In genomic region chr15:102243229-102244190, GRCm38 (mm10) we compare ENCODE assay signal across 8 mouse cellular contexts. TPM values are rescaled to one million over a fixed set of nuclear protein-coding genes. Genes with fewer than 3 reads are reported as not detected.
DNase-seq lines count a peak whose midpoint lies in the region; ATAC-seq lines count a peak whose summit lies in the region.

No protein-coding gene starts in this region.

- H3K4me3 ChIP-seq in kidney, embryonic 15.5 days (replicated peaks): peak overlapping the region; percentile 66

- H3K4me1 ChIP-seq in kidney, embryonic 15.5 days: peaks cover 69% of the 10 kb centered on the region

- peak overlapping the region; percentile 94 for H3K4me2 ChIP-seq in kidney, embryonic 15.5 days

- no peaks in the 10 kb centered on the region for H3K9me3 ChIP-seq in kidney, embryonic 15.5 days (replicated peaks)

- peak overlapping the region; percentile 33 for H3K9ac ChIP-seq in kidney, embryonic 15.5 days

- 0 out of 2 replicates have a peak, but pooled peaks cover 3% of the 10 kb centered on the region for H3K27me3 ChIP-seq in kidney, embryonic 15.5 days
- peaks cover 3% of the 10 kb centered on the region for H3K27me3 ChIP-seq in splenic B cell, adult 2 months (ENCODE audit: control insufficient read depth, insufficient read depth, low read length, poor library complexity, severe bottlenecking)

- H3K36me3 ChIP-seq in kidney, embryonic 15.5 days: peaks cover 17% of the 10 kb centered on the region
- no peaks in the 10 kb centered on the region for H3K36me3 ChIP-seq in splenic B cell, adult 2 months (ENCODE audit: control insufficient read depth, insufficient read depth, low read length, poor library complexity, severe bottlenecking)

- peak; percentile 70 to 87 for DNase-seq in adrenal gland, adult (ENCODE audit: inconsistent age in 2 of 2, low spot score in 1 of 2)
- no peak for DNase-seq in adrenal gland, postnatal 4 days (ENCODE audit: low spot score in 2 of 2)
- peak; percentile 60 for DNase-seq in adrenal gland, postnatal 25 days
- peak; percentile 76 for DNase-seq in heart, adult 8-10 months (ENCODE audit: low spot score)
- peak; percentile 94 for DNase-seq in lung, postnatal 25 days (ENCODE audit: low spot score)
- DNase-seq in splenic B cell, adult 2 months (ENCODE audit: low read depth, low spot score): peak; percentile 55
- DNase-seq in layer of hippocampus, postnatal 10 days (ENCODE audit: low spot score in 2 of 2): no peak

- no peak for ATAC-seq in kidney, embryonic 15.5 days (replicated peaks; ENCODE audit: low FRiP score)

- H3K27ac ChIP-seq in kidney, embryonic 15.5 days: peak overlapping the region; percentile 69

- WGBS in kidney, embryonic 15.5 days: 23% methylated on average over 22 of the region's 22 CpGs

RNA-seq across cellular contexts. Expression of gene Itgb7, which starts 11.8 kb away (rescaled TPM):
- total RNA-seq in adrenal gland, postnatal 4 days (2021): 1 to 10 TPM; 1.1 to 3.6 TPM
- 1.5 and 2.0 TPM in 2 replicates for total RNA-seq in adrenal gland, postnatal 25 days (2021)
- total RNA-seq in heart, adult 8-10 months (2022): 1 to 10 TPM in 2 of 4 experiments, under 1 TPM in 2; 0.82 to 3.2 (median 1.5) TPM
- polyA plus RNA-seq in kidney, embryonic 15.5 days (2015; fragmentation: Nextera tagmentation; extraction: Ambion mirVana): 1.4 TPM in 2 replicates
- total RNA-seq in layer of hippocampus, postnatal 10 days (2021): 1 to 10 TPM; 1.3 to 2.5 TPM

RNA-seq across cellular contexts. Expression of gene Rarg, which starts 13.8 kb away (rescaled TPM):
- total RNA-seq in adrenal gland, postnatal 4 days (2021): 10 to 100 TPM; 24.8 to 28.6 TPM
- total RNA-seq in adrenal gland, postnatal 25 days (2021): 21.5 and 25.7 TPM in 2 replicates
- total RNA-seq in heart, adult 8-10 months (2022): 10 to 100 TPM; 15.3 to 20.6 (median 17.3) TPM
- 27.9 and 30.3 TPM in 2 replicates for polyA plus RNA-seq in kidney, embryonic 15.5 days (2015; fragmentation: Nextera tagmentation; extraction: Ambion mirVana)
- 10 to 100 TPM; 12.5 to 15.6 TPM for total RNA-seq in layer of hippocampus, postnatal 10 days (2021)

RNA-seq across cellular contexts. Expression of gene Gm9918, which starts 26.9 kb away (rescaled TPM):
- under 1 TPM; 0.17 to 0.31 TPM for total RNA-seq in adrenal gland, postnatal 4 days (2021)
- 0.15 TPM in 1 of 2 replicates, not detected in the other for total RNA-seq in adrenal gland, postnatal 25 days (2021)
- not detected for total RNA-seq in heart, adult 8-10 months (2022)
- polyA plus RNA-seq in kidney, embryonic 15.5 days (2015; fragmentation: Nextera tagmentation; extraction: Ambion mirVana): 0.44 and 0.55 TPM in 2 replicates
- not detected for total RNA-seq in layer of hippocampus, postnatal 10 days (2021)

RNA-seq across cellular contexts. Expression of gene Mfsd5, which starts 35.7 kb away (rescaled TPM):
- 10 to 100 TPM; 34.4 to 36.7 TPM for total RNA-seq in adrenal gland, postnatal 4 days (2021)
- 36.3 and 36.7 TPM in 2 replicates for total RNA-seq in adrenal gland, postnatal 25 days (2021)
- 10 to 100 TPM; 17.4 to 20.8 (median 18.7) TPM for total RNA-seq in heart, adult 8-10 months (2022)
- polyA plus RNA-seq in kidney, embryonic 15.5 days (2015; fragmentation: Nextera tagmentation; extraction: Ambion mirVana): 68.6 and 69.8 TPM in 2 replicates
- 10 to 100 TPM; 33.3 to 33.9 TPM for total RNA-seq in layer of hippocampus, postnatal 10 days (2021)

RNA-seq across cellular contexts. Expression of gene Csad, which starts 39.0 kb away (rescaled TPM):
- total RNA-seq in adrenal gland, postnatal 4 days (2021): 100 to 1,000 TPM in 1 of 2 experiments, 10 to 100 TPM in 1; 90.0 to 106 TPM
- total RNA-seq in adrenal gland, postnatal 25 days (2021): 76.1 and 76.8 TPM in 2 replicates
- 10 to 100 TPM; 14.2 to 18.9 (median 16.2) TPM for total RNA-seq in heart, adult 8-10 months (2022)
- 95.2 and 112 TPM in 2 replicates for polyA plus RNA-seq in kidney, embryonic 15.5 days (2015; fragmentation: Nextera tagmentation; extraction: Ambion mirVana)
- 10 to 100 TPM; 33.0 to 38.7 TPM for total RNA-seq in layer of hippocampus, postnatal 10 days (2021)

Comparison
In these comparisons a context has a peak if more than half of its experiments do, and no peak if none do; other contexts are left out.
1. DNase-seq: peak in adrenal gland, adult (2 of 2), adrenal gland, postnatal 25 days (single experiment), heart, adult 8-10 months (single experiment), lung, postnatal 25 days (single experiment) and splenic B cell, adult 2 months (single experiment); none in adrenal gland, postnatal 4 days (0 of 2) and layer of hippocampus, postnatal 10 days (0 of 2).